Mouse (Mus musculus) hindbrain, embryonic 14.5 days (tissue): ENCODE results near the gene Slc25a34. TPM values are rescaled to one million over a fixed set of nuclear protein-coding genes. Genes with fewer than 3 reads are reported as not detected.

ENCODE experiments used
- ATAC-seq: fragments of 200-750 bp; cut with Nextera tagmentation; 2 replicates; pipeline ENCODE4 v1.8.0; 2017; ENCODE audit warnings: moderate number of reproducible peaks, mild to moderate bottlenecking, moderate TSS enrichment, moderate library complexity; ENCODE audit not compliant: low FRiP score
- DNase-seq: peaks from one replicate; pipeline ENCODE4 v3.0.0-alpha.2; 2015; ENCODE audit warnings: low spot score
- H3K27ac ChIP-seq: fragments of 300-500 bp; sonication (generic); 2 replicates; pipeline ENCODE4 v1.5.1; 2014; ENCODE audit warnings: mild to moderate bottlenecking, moderate library complexity
- H3K27me3 ChIP-seq: fragments of 300-500 bp; sonication (generic); 2 replicates; pipeline ENCODE4 v1.6.1; 2014; ENCODE audit warnings: mild to moderate bottlenecking, low read length, mixed read lengths; ENCODE audit not compliant: control insufficient read depth, insufficient read depth
- H3K36me3 ChIP-seq: fragments of 300-500 bp; sonication (generic); replicated peaks from 2 replicates; pipeline ENCODE4 v1.6.1; 2014; ENCODE audit not compliant: control insufficient read depth, insufficient read depth
- H3K4me1 ChIP-seq: fragments of 300-500 bp; sonication (generic); replicated peaks from 2 replicates; pipeline ENCODE4 v1.6.1; 2014; ENCODE audit warnings: antibody characterized with exemption, low read length, mixed read lengths; ENCODE audit not compliant: control insufficient read depth, insufficient read depth
- H3K4me2 ChIP-seq: fragments of 300-500 bp; sonication (generic); replicated peaks from 2 replicates; pipeline ENCODE4 v1.6.1; 2014; ENCODE audit warnings: mild to moderate bottlenecking, moderate library complexity
- H3K4me3 ChIP-seq: fragments of 300-500 bp; sonication (generic); replicated peaks from 2 replicates; pipeline ENCODE4 v1.5.1; 2014; ENCODE audit warnings: mild to moderate bottlenecking, low read length
- H3K9ac ChIP-seq: fragments of 300-500 bp; sonication (generic); 2 replicates; pipeline ENCODE4 v1.6.1; 2014
- H3K9me3 ChIP-seq: fragments of 300-500 bp; sonication (generic); 2 replicates; pipeline ENCODE4 v1.6.1; 2016; ENCODE audit warnings: low read length; ENCODE audit not compliant: control insufficient read depth
- WGBS: fragments of 180-500 bp; shearing (Covaris S2); extraction: QIAGEN DNeasy Blood & Tissue Kit; methylation state at CpG from one replicate; pipeline ENCODE4 v1.1.7; 2014; 5-methylcytosine and 5-hydroxymethylcytosine counted together
- polyA plus RNA-seq: library from polyadenylated mRNA; unstranded; fragments of >200 nt; fragmentation: Nextera tagmentation; extraction: Ambion mirVana; gene quantifications from 2 replicates; pipeline ENCODE4 v1.2.1, GENCODE M21; 2014

Slc25a34 gene
- polyA plus RNA-seq, 1 experiment from 2014 or later = not detected

- H3K9me3 ChIP-seq = no peaks in the 10 kb centered on the region
- H3K36me3 ChIP-seq = peaks cover 31% of the 10 kb centered on the region
- H3K4me3 ChIP-seq = no peak overlapping the region
- ATAC-seq (no peak), DNase-seq (no peak)
- no peak overlapping the region for H3K4me2 ChIP-seq
- H3K9ac ChIP-seq = no peak overlapping the region
- WGBS = 77% methylated on average over 13 of the region's 13 CpGs
- no peak overlapping the region for H3K27ac ChIP-seq
- no peaks in the 10 kb centered on the region for H3K4me1 ChIP-seq
- H3K27me3 ChIP-seq = no peaks in the 10 kb centered on the region
Measured at GRCm38 (mm10) chr4:141581051-141581450, 42.6 kb downstream of the Slc25a34 start.

- Histone ChIP-seq H3K9ac (no peak overlapping the region), H3K27ac (no peak overlapping the region), H3K27me3 (no peaks in the 10 kb centered on the region), H3K4me2 (no peak overlapping the region), H3K9me3 (no peaks in the 10 kb centered on the region), H3K36me3 (peaks cover 31% of the 10 kb centered on the region), H3K4me1 (no peaks in the 10 kb centered on the region), H3K4me3 (no peak overlapping the region)
- no peak for DNase-seq
- ATAC-seq = no peak
- WGBS = 88% methylated on average over 3 of the region's 3 CpGs
Measured at GRCm38 (mm10) chr4:141578833-141579232, 44.8 kb downstream of the Slc25a34 start.

- no peak for ATAC-seq
- Histone ChIP-seq H3K4me1 (no peaks in the 10 kb centered on the region), H3K27me3 (no peaks in the 10 kb centered on the region), H3K9ac (no peak overlapping the region), H3K4me3 (no peak overlapping the region), H3K9me3 (no peaks in the 10 kb centered on the region), H3K4me2 (no peak overlapping the region), H3K27ac (no peak overlapping the region), H3K36me3 (peaks cover 27% of the 10 kb centered on the region; the same call in 1 of the 2 replicates)
- DNase-seq = no peak
- 93% methylated on average over 7 of the region's 7 CpGs for WGBS
Measured at GRCm38 (mm10) chr4:141576877-141577276, 46.7 kb downstream of the Slc25a34 start.

GRCm38 (mm10) chr4:141576404-141576803 lies 47.2 kb downstream of the Slc25a34 start:
- Histone ChIP-seq H3K9ac (no peak overlapping the region), H3K27ac (no peak overlapping the region), H3K9me3 (no peaks in the 10 kb centered on the region), H3K27me3 (no peaks in the 10 kb centered on the region), H3K36me3 (peaks cover 27% of the 10 kb centered on the region; the same call in 1 of the 2 replicates), H3K4me2 (no peak overlapping the region), H3K4me3 (no peak overlapping the region), H3K4me1 (no peaks in the 10 kb centered on the region)
- WGBS = 84% methylated on average over 11 of the region's 11 CpGs
- no peak for ATAC-seq
- no peak for DNase-seq

GRCm38 (mm10) chr4:141574789-141575702 lies 48.6 kb downstream of the Slc25a34 start:
- WGBS = 42% methylated on average over 27 of the region's 27 CpGs
- no peak overlapping the region for H3K9ac ChIP-seq
- peak; percentile 91 for DNase-seq
- no peaks in the 10 kb centered on the region for H3K4me1 ChIP-seq
- no peaks in the 10 kb centered on the region for H3K9me3 ChIP-seq
- peak; percentile 59 for ATAC-seq
- no peak overlapping the region for H3K4me3 ChIP-seq
- H3K27me3 ChIP-seq = no peaks in the 10 kb centered on the region
- H3K27ac ChIP-seq = no peak overlapping the region
- 0 out of 2 replicates have a peak, but pooled peaks cover 15% of the 10 kb centered on the region for H3K36me3 ChIP-seq
- H3K4me2 ChIP-seq = no peak overlapping the region

- Histone ChIP-seq H3K4me3 (no peak overlapping the region), H3K27me3 (no peaks in the 10 kb centered on the region), H3K27ac (no peak overlapping the region), H3K4me1 (no peaks in the 10 kb centered on the region), H3K36me3 (0 out of 2 replicates have a peak, but pooled peaks cover 10% of the 10 kb centered on the region), H3K9me3 (no peaks in the 10 kb centered on the region), H3K9ac (no peak overlapping the region), H3K4me2 (no peak overlapping the region)
- no peak for DNase-seq
- 80% methylated on average over 6 of the region's 6 CpGs for WGBS
- ATAC-seq = no peak
Measured at GRCm38 (mm10) chr4:141573359-141573966, 50.2 kb downstream of the Slc25a34 start.

- H3K4me2 ChIP-seq = no peak overlapping the region
- no peaks in the 10 kb centered on the region for H3K27me3 ChIP-seq
- no peaks in the 10 kb centered on the region for H3K9me3 ChIP-seq
- no peak overlapping the region for H3K9ac ChIP-seq
- DNase-seq (no peak), ATAC-seq (no peak)
- WGBS = 78% methylated on average over 7 of the region's 7 CpGs
- H3K4me3 ChIP-seq = no peak overlapping the region
- 0 out of 2 replicates have a peak, but pooled peaks cover 10% of the 10 kb centered on the region for H3K36me3 ChIP-seq
- no peaks in the 10 kb centered on the region for H3K4me1 ChIP-seq
- H3K27ac ChIP-seq = no peak overlapping the region
Measured at GRCm38 (mm10) chr4:141572668-141573358, 50.8 kb downstream of the Slc25a34 start.

- no peak overlapping the region for H3K27ac ChIP-seq
- 0 out of 2 replicates have a peak, but pooled peaks cover 3% of the 10 kb centered on the region for H3K36me3 ChIP-seq
- no peaks in the 10 kb centered on the region for H3K27me3 ChIP-seq
- H3K9ac ChIP-seq = no peak overlapping the region
- ATAC-seq = no peak
- no peaks in the 10 kb centered on the region for H3K9me3 ChIP-seq
- DNase-seq = no peak
- H3K4me3 ChIP-seq = no peak overlapping the region
- H3K4me1 ChIP-seq = no peaks in the 10 kb centered on the region
- no peak overlapping the region for H3K4me2 ChIP-seq
- 82% methylated on average over 10 of the region's 10 CpGs for WGBS
Measured at GRCm38 (mm10) chr4:141571934-141572333, 51.7 kb downstream of the Slc25a34 start.

GRCm38 (mm10) chr4:141571337-141571739 lies 52.3 kb downstream of the Slc25a34 start:
- no peak overlapping the region for H3K27ac ChIP-seq
- H3K9me3 ChIP-seq = no peaks in the 10 kb centered on the region
- H3K27me3 ChIP-seq = no peaks in the 10 kb centered on the region
- H3K4me2 ChIP-seq = no peak overlapping the region
- DNase-seq = no peak
- H3K9ac ChIP-seq = no peak overlapping the region
- no peaks in the 10 kb centered on the region for H3K4me1 ChIP-seq
- no peaks in the 10 kb centered on the region for H3K36me3 ChIP-seq
- no peak for ATAC-seq
- 71% methylated on average over 6 of the region's 6 CpGs for WGBS
- H3K4me3 ChIP-seq = no peak overlapping the region
